Mouse (Mus musculus) urinary bladder, postnatal 25 days (tissue): ENCODE results near the gene Il31.
"Not testable (repeated sequence)": the region's sequence is repeated elsewhere in the genome, so short reads cannot be mapped to it uniquely, and the experiment has no call there.

Experiments
- DNase-seq: peaks from one replicate; pipeline ENCODE4 v3.0.0; 2022; ENCODE audit warnings: low spot score

Il31 gene

DNA sequence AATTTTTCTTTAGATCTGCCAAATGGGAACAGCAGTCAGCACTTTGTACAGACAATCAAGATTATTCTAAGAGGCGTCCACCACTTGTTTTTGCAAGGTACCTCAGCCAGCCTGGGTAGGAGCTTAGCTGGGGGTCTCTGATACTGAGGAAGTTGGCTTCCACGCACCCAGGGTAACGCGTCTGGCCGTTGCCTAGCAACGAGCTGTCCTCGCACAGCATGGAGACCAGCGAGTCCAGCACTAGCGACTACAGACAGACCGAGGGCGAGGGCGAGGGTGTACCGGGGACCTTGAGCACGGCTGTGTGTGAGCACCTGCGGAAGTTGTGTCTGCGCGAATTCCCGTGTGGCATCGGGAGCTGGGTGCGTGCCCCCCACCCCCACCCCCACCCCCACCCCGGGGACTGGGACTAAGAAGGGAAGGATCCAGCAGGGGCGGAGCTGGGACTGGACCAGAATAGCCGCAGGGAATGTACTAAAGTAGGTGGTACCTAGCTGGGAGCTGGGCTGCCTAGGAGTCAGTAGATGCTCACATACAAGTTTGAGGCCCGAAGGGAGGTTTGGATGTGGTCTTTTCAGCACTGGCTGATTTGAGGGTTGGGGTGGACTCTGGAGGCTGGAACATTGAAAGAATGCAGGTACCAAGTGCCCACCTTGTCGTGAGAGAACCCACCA lies at the start of gene Il31, which contains the start of gene Lrrc43:
TSS of gene Il31 (minus strand) at position 378 of the 674 bp plus-strand sequence.
TSS of gene Lrrc43 (plus strand) at position 194 of the 674 bp plus-strand sequence.
- DNase-seq: no peak

- DNase-seq: peak; percentile 1
Measured at GRCm38 (mm10) chr5:123533801-123534200, 44.5 kb upstream of the Il31 start.

DNA sequence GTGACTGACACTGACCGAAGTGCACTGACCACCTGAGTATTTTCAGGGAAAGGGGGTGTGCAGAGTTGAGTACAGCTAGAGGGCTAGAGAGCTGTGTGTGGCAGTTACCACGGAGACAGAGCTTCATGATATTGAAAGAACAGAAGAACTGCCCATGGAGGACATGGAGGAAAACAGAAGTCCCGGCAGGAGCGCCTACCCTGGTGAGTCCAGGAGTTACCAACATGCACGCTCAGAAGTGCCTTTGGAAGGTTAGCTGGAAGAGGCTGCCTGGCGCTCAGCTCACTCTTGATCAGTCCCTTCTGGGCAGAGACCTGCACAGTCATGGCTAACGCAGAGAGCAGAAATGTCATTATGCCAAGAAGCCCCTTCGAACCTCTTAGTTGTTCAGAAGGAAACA lies 40.8 kb upstream of the Il31 start:
- DNase-seq: peak; percentile 1

DNA sequence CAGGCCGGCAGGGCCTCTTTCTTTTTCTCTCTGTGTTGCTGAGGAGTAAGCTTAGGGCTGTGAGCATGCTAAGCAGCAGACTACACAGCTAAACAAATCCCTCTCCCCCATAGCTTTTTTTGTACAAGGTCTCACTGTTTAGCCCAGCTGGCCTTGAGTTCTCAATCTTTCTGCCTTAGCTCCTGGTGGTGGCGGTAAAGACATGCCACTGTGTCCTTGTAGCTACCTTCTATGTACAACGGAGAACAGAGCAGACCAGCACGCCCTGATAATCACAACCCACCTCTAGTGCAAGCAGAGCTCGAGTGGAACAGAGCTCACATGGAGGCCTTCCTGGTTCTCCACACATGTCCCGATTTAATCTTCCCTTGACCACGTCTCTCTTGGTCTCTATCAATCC lies 39.4 kb upstream of the Il31 start:
- peak; percentile 1 for DNase-seq

DNA sequence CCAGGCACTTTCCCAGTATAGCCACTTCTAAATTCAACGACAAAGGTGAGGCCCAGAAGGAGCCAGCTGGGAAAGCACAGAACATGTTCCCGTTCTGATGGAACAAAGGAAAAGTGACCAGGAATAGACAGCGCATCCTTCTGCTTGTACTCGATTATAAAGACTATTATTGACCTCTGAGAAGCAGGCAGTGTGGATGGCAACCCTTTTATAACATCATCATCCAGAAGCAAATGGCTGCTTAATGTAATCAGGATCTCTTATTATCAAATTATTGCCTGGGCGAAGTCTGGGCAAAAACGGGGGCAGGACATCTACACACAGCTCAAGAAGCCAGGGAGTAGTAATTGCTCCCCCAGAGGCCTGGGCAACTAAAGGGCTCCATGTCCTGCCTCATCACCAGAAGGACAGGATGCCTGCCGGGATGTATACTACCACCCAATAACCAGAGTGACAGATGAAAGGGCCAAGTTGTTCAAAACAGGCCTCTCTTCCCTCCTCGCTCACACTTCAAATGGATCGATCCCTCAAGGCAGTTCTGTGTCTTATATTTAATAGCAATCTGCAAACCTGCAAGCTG lies 36.7 kb upstream of the Il31 start:
- DNase-seq: peak; percentile 0

DNA sequence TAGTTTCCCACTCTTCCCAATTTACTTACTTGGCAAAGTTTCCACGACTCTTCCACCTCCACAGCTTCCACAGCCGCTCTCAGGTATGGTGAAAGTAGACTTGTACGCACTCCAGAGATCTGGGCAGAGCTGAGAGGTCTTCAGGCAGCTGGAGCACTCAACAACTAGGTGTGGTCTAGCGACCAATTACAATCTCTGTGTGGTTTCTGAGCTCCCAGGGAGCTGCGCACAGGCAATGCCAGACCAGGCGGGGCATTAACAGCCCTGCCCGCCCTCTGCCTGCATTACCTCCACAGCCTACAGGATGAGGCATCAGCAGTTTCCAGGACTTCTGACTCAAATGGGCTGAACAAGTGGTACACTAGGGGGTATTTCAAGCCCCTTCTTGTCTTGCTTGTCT lies 36.0 kb upstream of the Il31 start, which contains the start of gene Gm49027:
TSS of gene Gm49027 (minus strand) at position 208 of the 400 bp plus-strand sequence.
- DNase-seq: peak; percentile 1

GRCm38 (mm10) chr5:123524393-123524750 lies 35.1 kb upstream of the Il31 start:
- no peak for DNase-seq

- peak; percentile 98 for DNase-seq
Measured at GRCm38 (mm10) chr5:123523692-123524392, 34.6 kb upstream of the Il31 start, which contains the start of gene Diablo. Gene Diablo (minus strand): TSS chr5:123524176.

DNA sequence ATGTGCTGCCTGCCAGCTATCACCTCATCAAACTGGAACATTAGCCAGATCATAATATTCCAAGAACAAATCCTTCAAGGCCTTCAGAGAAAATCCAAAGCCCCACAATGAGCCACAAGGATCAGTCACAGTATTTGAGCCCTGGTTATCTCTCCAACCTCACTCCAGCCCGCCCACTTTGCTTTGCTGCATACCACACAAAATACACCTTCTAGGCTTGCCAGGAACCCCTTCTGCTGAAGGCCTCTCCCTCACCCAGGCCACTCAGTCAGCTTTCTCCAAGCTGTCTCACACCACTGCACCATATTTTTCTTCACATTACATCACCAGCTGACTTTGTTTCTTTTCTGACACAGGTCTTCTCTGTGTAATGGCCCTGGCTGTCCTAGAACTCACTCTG lies 32.9 kb upstream of the Il31 start:
- DNase-seq: no peak

DNA sequence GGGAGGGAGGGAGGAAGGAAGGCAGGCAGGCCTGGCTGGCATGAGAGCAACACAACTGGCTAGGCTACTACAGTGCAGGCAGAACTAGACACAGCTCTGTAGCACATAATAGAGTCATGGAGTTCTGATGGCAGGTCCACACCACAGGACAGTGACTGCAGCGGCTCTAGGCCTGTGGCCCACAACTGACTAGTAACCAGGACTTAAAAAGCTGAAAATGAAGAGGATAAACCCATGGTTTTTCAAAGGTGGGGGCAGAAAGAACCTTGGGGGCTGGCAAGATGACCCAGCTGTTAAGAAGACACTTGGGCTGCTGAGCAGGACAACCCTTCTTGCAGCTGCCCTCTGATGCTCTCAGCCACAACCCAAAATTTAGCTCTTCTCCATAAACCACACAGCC lies 32.3 kb upstream of the Il31 start:
- no peak for DNase-seq

DNA sequence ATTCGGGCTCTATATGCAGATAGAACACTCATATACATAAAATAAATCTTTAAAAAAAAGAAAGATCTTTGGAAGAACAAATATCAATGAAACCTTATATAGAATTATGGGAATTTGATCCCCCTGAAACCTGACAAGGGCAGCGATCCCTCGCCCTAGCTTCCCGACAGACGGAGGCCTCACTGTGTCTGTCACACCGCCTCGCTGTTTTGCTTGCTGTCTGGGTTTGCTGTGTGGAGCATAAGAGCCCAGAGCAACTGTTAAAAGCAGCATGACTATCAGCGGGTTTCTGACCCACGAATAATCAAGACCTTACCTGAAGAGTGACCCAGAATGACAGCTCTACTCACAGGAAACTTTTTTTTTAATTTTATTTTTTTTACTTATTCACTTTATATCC lies 31.4 kb upstream of the Il31 start:
- no peak for DNase-seq

GRCm38 (mm10) chr5:123514871-123515270 lies 25.6 kb upstream of the Il31 start:
- DNase-seq: no peak

GRCm38 (mm10) chr5:123512102-123512501 lies 22.8 kb upstream of the Il31 start:
- DNase-seq: no peak

GRCm38 (mm10) chr5:123511426-123511825 lies 22.1 kb upstream of the Il31 start:
- DNase-seq: not testable (repeated sequence)

DNA sequence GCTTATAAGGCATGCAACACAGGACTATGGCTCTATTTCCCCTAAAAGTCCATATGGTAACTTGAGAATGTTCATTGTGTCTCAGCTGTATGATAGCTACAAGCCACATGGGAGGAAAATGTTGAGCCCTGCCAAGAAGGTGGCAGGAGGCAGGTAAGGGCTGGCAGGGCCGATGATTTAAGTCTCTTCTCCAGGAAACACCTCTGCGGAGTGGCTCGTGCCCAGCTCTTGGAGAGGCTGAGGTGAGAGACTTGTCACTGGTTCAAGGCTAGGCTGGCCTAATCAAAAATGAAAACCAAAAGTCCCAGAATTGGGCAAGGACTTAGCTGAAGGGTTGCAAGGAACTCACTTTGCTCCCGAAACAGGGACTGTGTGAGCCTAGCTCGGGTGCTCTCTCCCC lies 20.9 kb upstream of the Il31 start, which contains the start of gene B3gnt4:
TSS of gene B3gnt4 (plus strand) at position 301 of the 400 bp plus-strand sequence.
- no peak for DNase-seq

DNA sequence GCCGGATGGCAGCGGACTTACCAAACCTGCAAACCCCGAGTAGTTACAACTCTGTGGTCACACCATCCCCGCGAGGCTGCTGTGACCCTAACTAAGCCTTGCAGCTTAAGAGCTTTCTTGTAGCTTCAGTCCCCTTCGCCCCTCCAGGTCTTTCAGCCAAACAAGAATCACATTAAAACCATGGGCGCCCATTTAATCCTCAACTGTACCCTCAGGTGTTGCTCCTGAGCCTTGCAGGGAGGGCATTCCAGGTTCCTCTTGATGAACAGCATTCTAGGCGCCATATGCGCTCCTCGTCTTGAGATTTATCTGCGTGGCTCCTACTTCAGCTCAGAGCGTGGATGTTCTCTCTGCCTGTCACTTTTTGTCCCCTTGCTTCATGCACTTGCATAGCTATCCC lies 19.6 kb upstream of the Il31 start:
- no peak for DNase-seq

- peak; percentile 69 for DNase-seq
Measured at GRCm38 (mm10) chr5:123507936-123508723, 18.8 kb upstream of the Il31 start.

- no peak for DNase-seq
Measured at GRCm38 (mm10) chr5:123501973-123502372, 12.7 kb upstream of the Il31 start.

GRCm38 (mm10) chr5:123499717-123500116 lies 10.4 kb upstream of the Il31 start:
- no peak for DNase-seq

DNA sequence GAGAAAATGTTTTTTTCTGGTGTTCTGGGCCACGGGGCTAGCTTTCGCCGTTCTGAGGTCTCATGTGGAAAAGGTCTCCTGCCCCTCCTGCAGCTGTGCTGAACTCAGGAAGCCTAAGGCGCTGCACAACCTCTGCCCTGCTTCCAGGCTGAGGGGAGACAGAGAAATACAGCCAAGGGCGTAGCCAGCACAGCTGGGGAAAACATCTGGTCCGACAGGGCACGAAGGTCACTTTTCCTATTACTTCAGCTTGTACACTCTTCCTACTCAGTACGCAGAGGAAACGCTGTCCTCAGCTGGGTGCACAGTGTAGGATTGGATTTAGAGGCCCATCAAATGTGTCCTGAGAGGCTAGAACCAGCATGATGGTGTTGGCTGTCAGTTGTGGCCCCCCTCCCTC lies 646 bp upstream of the Il31 start:
- no peak for DNase-seq

DNA sequence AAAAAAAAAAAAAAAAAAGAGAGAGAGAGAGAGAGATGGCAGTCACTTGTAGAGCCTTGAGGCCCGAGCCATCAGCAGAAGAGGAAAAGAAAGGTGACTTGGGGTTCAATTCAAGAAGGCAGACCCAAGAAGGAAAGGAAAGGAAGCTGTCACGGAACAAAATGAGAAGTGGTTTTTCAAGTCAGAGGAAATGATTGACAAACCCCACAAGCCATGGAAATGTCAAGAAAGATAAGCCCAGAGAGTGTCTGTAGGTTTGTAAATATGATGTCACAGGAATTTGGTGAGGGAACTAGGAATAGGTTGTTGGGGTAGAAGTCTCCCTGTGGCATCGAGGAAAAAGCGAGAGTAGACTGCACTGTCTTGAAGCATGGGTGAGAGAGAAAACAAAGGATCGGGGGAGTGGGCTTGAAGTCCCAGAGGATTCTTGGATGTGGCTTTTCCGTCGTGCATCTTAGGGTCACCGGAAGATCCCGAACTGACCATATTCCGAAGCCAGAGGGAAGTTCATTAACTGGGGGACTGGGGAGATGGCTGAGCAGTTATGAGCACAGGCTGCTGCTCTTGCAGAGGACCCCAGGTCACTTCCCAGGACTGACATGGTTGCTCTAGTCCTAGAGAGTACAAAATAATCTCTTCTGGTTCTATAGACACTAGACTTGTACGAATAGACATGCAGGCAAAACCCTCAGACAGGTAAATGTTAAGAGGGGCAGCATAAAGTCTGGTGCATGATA lies 1.5 kb downstream of the Il31 start:
- no peak for DNase-seq

DNA sequence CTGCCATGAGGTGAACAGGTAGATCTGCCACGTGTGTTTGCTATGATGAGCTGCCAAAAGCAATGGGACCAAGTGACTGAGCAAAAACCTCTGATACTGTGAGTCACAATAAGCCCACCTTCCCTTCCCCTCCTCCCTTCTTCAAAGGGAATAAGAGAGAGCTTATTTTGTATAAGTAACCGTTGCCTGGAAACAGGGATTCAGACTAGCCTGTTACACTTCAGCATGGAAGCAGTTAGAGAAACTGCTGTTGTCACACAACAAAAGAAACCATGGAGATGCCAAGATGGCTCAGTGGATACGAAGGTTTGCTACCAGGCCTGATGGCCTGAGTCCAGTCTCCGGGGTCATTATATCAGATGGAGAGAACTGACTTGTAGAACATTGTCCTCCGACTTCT lies 15.5 kb downstream of the Il31 start:
- no peak for DNase-seq
